Mouse (Mus musculus) CH12.LX (cell line): Measurements from ENCODE around the gene Adamtsl3. TPM values are rescaled to one million over a fixed set of nuclear protein-coding genes. Genes with fewer than 3 reads are reported as not detected.

Experiments used
- DNase-seq: peaks from one replicate; pipeline ENCODE4 v3.0.0-alpha.2; 2013; ENCODE audit errors: extremely low read depth
- H3K27ac ChIP-seq: 2 replicates; pipeline ENCODE4 v1.5.1; 2012; ENCODE audit warnings: low read depth, mild to moderate bottlenecking, control low read depth, moderate library complexity; ENCODE audit not compliant: insufficient read depth
- H3K27me3 ChIP-seq: replicated peaks from 2 replicates; pipeline ENCODE3; 2012; ENCODE audit warnings: inconsistent platforms
- H3K36me3 ChIP-seq, 2 experiments: replicated peaks in 1 of 2; 2 replicates each; pipeline versions ENCODE3 to v1.6.1; 2012; ENCODE audit warnings: inconsistent platforms in 1 of 2, low read length in 1 of 2, mild to moderate bottlenecking in 1 of 2, mixed read lengths in 1 of 2, moderate library complexity in 1 of 2; ENCODE audit not compliant: control insufficient read depth in 1 of 2, insufficient read depth in 1 of 2
- H3K4me1 ChIP-seq, 2 experiments: 2 replicates each; pipeline ENCODE4 v1.6.1; 2012; ENCODE audit warnings: inconsistent platforms in 1 of 2, moderate library complexity in 1 of 2; ENCODE audit not compliant: insufficient read depth in 2 of 2, control insufficient read depth in 1 of 2
- H3K4me2 ChIP-seq: 2 replicates; pipeline ENCODE4 v1.6.1; 2012; ENCODE audit warnings: low read depth, mild to moderate bottlenecking, control low read depth; ENCODE audit not compliant: poor library complexity, insufficient read depth, severe bottlenecking
- H3K4me3 ChIP-seq, 3 experiments: fragments of 150-350 bp in 1 of 3; sonication (generic) in 1 of 3; replicated peaks in 1 of 3; 2 replicates each; pipeline versions ENCODE3 to v1.5.1; 2011 to 2012; ENCODE audit warnings: low read depth in 2 of 3, low read length in 2 of 3, mild to moderate bottlenecking in 2 of 3, moderate library complexity in 2 of 3, control low read depth in 1 of 3, improper control_type of control experiment in 1 of 3, inconsistent platforms in 1 of 3, mixed read lengths in 1 of 3; ENCODE audit not compliant: poor library complexity in 1 of 3
- H3K79me2 ChIP-seq: replicated peaks from 2 replicates; pipeline ENCODE4 v1.6.1; 2012; ENCODE audit warnings: mild to moderate bottlenecking, moderate library complexity; ENCODE audit not compliant: control insufficient read depth, poor library complexity, insufficient read depth, severe bottlenecking; ENCODE audit errors: extremely low read depth
- H3K9ac ChIP-seq: 2 replicates; pipeline ENCODE4 v1.6.1; 2012; ENCODE audit warnings: low read depth, mild to moderate bottlenecking, control low read depth, moderate library complexity; ENCODE audit not compliant: insufficient read depth
- H3K9me3 ChIP-seq: replicated peaks from 2 replicates; pipeline ENCODE3; 2012; ENCODE audit warnings: low read length, inconsistent platforms, mixed read lengths
- BHLHE40 ChIP-seq: IDR thresholded peaks from 2 replicates; pipeline ENCODE4 v1.6.1; 2011; ENCODE audit warnings: mild to moderate bottlenecking, low read depth, low read length, improper control_type of control experiment
- CHD1 ChIP-seq: IDR thresholded peaks from 2 replicates; pipeline ENCODE4 v1.6.1; 2012; ENCODE audit warnings: low read depth, low read length, improper control_type of control experiment, inconsistent platforms
- ELF1 ChIP-seq: IDR thresholded peaks from 2 replicates; pipeline ENCODE4 v1.6.1; 2014; ENCODE audit warnings: low read depth, mild to moderate bottlenecking, inconsistent platforms, low read length, improper control_type of control experiment
- EP300 ChIP-seq: IDR thresholded peaks from 2 replicates; pipeline ENCODE4 v1.6.1; 2011; ENCODE audit warnings: low read length, improper control_type of control experiment
- ETS1 ChIP-seq: conservative IDR thresholded peaks from 2 replicates; pipeline ENCODE4 v1.6.1; 2012; ENCODE audit warnings: low read depth, mild to moderate bottlenecking, inconsistent platforms, low read length, improper control_type of control experiment, moderate library complexity
- HCFC1 ChIP-seq: IDR thresholded peaks from 2 replicates; pipeline ENCODE4 v1.6.1; 2012; ENCODE audit warnings: low read depth, mild to moderate bottlenecking, inconsistent platforms, low read length, improper control_type of control experiment
- IRF4 ChIP-seq: IDR thresholded peaks from 2 replicates; pipeline ENCODE4 v1.6.1; 2014; ENCODE audit warnings: low read depth, mild to moderate bottlenecking, inconsistent platforms, low read length, improper control_type of control experiment
- MAFK ChIP-seq: IDR thresholded peaks from 2 replicates; pipeline ENCODE4 v1.6.1; 2011; ENCODE audit warnings: low read length, improper control_type of control experiment; ENCODE audit not compliant: insufficient replicate concordance
- MAZ ChIP-seq: IDR thresholded peaks from 2 replicates; pipeline ENCODE4 v1.6.1; 2012; ENCODE audit warnings: low read depth, mild to moderate bottlenecking, inconsistent platforms, low read length, improper control_type of control experiment, moderate library complexity
- MEF2A ChIP-seq: IDR thresholded peaks from 2 replicates; pipeline ENCODE4 v1.6.1; 2014; ENCODE audit warnings: low read depth, mild to moderate bottlenecking, inconsistent platforms, low read length, improper control_type of control experiment, borderline replicate concordance
- MYC ChIP-seq: IDR thresholded peaks from 2 replicates; pipeline ENCODE4 v1.6.1; 2011; ENCODE audit warnings: low read depth, mild to moderate bottlenecking, improper control_type of control experiment, low read length
- NRF1 ChIP-seq: IDR thresholded peaks from 2 replicates; pipeline ENCODE4 v1.6.1; 2014; ENCODE audit warnings: low read depth, mild to moderate bottlenecking, inconsistent platforms, low read length, improper control_type of control experiment, moderate library complexity
- PAX5 ChIP-seq: IDR thresholded peaks from 2 replicates; pipeline ENCODE4 v1.6.1; 2012; ENCODE audit warnings: low read length, inconsistent platforms, mixed read lengths
- POLR2A ChIP-seq: IDR thresholded peaks from 2 replicates; pipeline ENCODE4 v1.6.1; 2011; ENCODE audit warnings: low read depth, mild to moderate bottlenecking, improper control_type of control experiment, low read length
- POLR2AphosphoS2 ChIP-seq: IDR thresholded peaks from 2 replicates; pipeline ENCODE4 v1.6.1; 2011; ENCODE audit warnings: low read depth, low read length, improper control_type of control experiment
- RAD21 ChIP-seq: IDR thresholded peaks from 2 replicates; pipeline ENCODE4 v1.6.1; 2011; ENCODE audit warnings: low read depth, mild to moderate bottlenecking, low read length, improper control_type of control experiment, moderate library complexity
- RCOR1 ChIP-seq: conservative IDR thresholded peaks from 2 replicates; pipeline ENCODE4 v1.6.1; 2012; ENCODE audit warnings: low read depth, mild to moderate bottlenecking, inconsistent platforms, low read length, improper control_type of control experiment
- SIN3A ChIP-seq: IDR thresholded peaks from 2 replicates; pipeline ENCODE4 v1.6.1; 2012; ENCODE audit warnings: low read length, improper control_type of control experiment, inconsistent platforms
- SMC3 ChIP-seq: IDR thresholded peaks from 2 replicates; pipeline ENCODE4 v1.6.1; 2011; ENCODE audit warnings: low read depth, low read length, improper control_type of control experiment
- TCF12 ChIP-seq: IDR thresholded peaks from 2 replicates; pipeline ENCODE4 v1.6.1; 2014; ENCODE audit warnings: low read depth, mild to moderate bottlenecking, inconsistent platforms, low read length, improper control_type of control experiment
- UBTF ChIP-seq: IDR thresholded peaks from 2 replicates; pipeline ENCODE4 v1.6.1; 2012; ENCODE audit warnings: low read depth, mild to moderate bottlenecking, inconsistent platforms, low read length, improper control_type of control experiment, moderate library complexity
- USF2 ChIP-seq: conservative IDR thresholded peaks from 2 replicates; pipeline ENCODE4 v1.6.1; 2011; ENCODE audit warnings: low read depth, low read length, improper control_type of control experiment
- ZC3H11A ChIP-seq: IDR thresholded peaks from 2 replicates; pipeline ENCODE4 v1.6.1; 2012; ENCODE audit warnings: low read depth, mild to moderate bottlenecking, inconsistent platforms, low read length, improper control_type of control experiment
- ZMIZ1 ChIP-seq: IDR thresholded peaks from 2 replicates; pipeline ENCODE4 v1.6.1; 2012; ENCODE audit warnings: low read depth, mild to moderate bottlenecking, inconsistent platforms, low read length, improper control_type of control experiment
- dilution Hi-C: fragments of 300-500 bp; cut with MboI; formaldehyde crosslinking; loops from 2 replicates; pipeline ENCODE4 v1.14.3; 2020; ENCODE audit warnings: low sequenced_read_pairs; ENCODE audit not compliant: extremely low pct_unique_long_range_greater_than_20kb, extremely low pct_ligation_motif_present
- in situ Hi-C: fragments of 300-500 bp; cut with MboI; formaldehyde crosslinking; loops from 3 replicates; pipeline ENCODE4 v1.14.3; 2019; ENCODE audit warnings: low sequenced_read_pairs, low pct_ligation_motif_present, low pct_unique_long_range_greater_than_20kb, mixed read lengths
- polyA plus RNA-seq: library from polyadenylated mRNA; unstranded; fragments of >175 nt; gene quantifications from 2 replicates; pipeline ENCODE4 v1.2.1, GENCODE M21; 2012; ENCODE audit warnings: low read depth; ENCODE audit not compliant: insufficient read length
- total RNA-seq, 2 experiments: library from RNA; depleted of rRNA; stranded (reverse); fragments of 300-350 nt in 1 of 2; fragments of >200 nt in 1 of 2; gene quantifications; 2 replicates each; pipeline ENCODE4 v1.2.3; 2012 to 2014

The Adamtsl3 gene
- total and polyA plus RNA-seq, 3 experiments, result not detected

GRCm38 (mm10) chr7:82371411-82371810 is 35.9 kb downstream of the Adamtsl3 start:
- Histone ChIP-seq H3K36me3 (no peaks in the 10 kb centered on the region), H3K79me2 (no peaks in the 10 kb centered on the region), H3K9me3 (no peaks in the 10 kb centered on the region), H3K4me1 (peaks cover 0 to 1% of the 10 kb centered on the region in 2 experiments; a peak in 2 of 4 replicates), H3K27ac (no peak overlapping the region), H3K4me3 (no peak overlapping the region), H3K27me3 (no peaks in the 10 kb centered on the region), H3K9ac (no peak overlapping the region), H3K4me2 (no peak overlapping the region)
- TF ChIP-seq MAFK (no peak), SMC3 (no peak), UBTF (no peak), ETS1 (no peak), SIN3A (no peak), TCF12 (no peak), HCFC1 (no peak), ELF1 (no peak), IRF4 (no peak), MEF2A (no peak), MAZ (no peak), ZMIZ1 (no peak), RAD21 (no peak), MYC (no peak), POLR2A (no peak), POLR2AphosphoS2 (no peak), NRF1 (no peak), ZC3H11A (no peak), PAX5 (no peak), RCOR1 (no peak)
- dilution Hi-C loops, result no loop called here
- in situ Hi-C loops, result no loop called here
- DNase-seq, result no peak

- DNase-seq, result no peak
- no peaks in the 10 kb centered on the region for H3K79me2 ChIP-seq
- dilution Hi-C loops (no loop called here), in situ Hi-C loops (no loop called here)
- no peaks in the 10 kb centered on the region for H3K36me3 ChIP-seq
- H3K4me3 ChIP-seq, result no peak overlapping the region
- H3K27ac ChIP-seq, result no peak overlapping the region
- no peak overlapping the region for H3K4me2 ChIP-seq
- peaks cover 0 to 4% of the 10 kb centered on the region in 2 experiments; a peak in 1 of 4 replicates for H3K4me1 ChIP-seq
- H3K9ac ChIP-seq, result no peak overlapping the region
- peaks cover 2% of the 10 kb centered on the region for H3K27me3 ChIP-seq
- H3K9me3 ChIP-seq, result no peaks in the 10 kb centered on the region
- TF ChIP-seq CHD1 (no peak), BHLHE40 (no peak), USF2 (no peak), MYC (no peak), HCFC1 (no peak), EP300 (no peak)
Measured at GRCm38 (mm10) chr7:82378311-82378710, 42.8 kb downstream of the Adamtsl3 start.
